Mouse (Mus musculus) liver, embryonic 15.5 days (tissue): ENCODE data around the gene Fam47c. TPM values are rescaled to one million over a fixed set of nuclear protein-coding genes. Genes with fewer than 3 reads are reported as not detected.

ENCODE experiments used
- ATAC-seq: fragments of 200-750 bp; cut with Nextera tagmentation; 2 replicates; pipeline ENCODE4 v1.8.0; 2017; ENCODE audit warnings: moderate number of reproducible peaks, mild to moderate bottlenecking, moderate library complexity; ENCODE audit not compliant: insufficient read depth
- H3K27ac ChIP-seq: fragments of 300-500 bp; sonication (generic); replicated peaks from 2 replicates; pipeline ENCODE4 v1.5.1; 2015; ENCODE audit warnings: mild to moderate bottlenecking, inconsistent platforms
- H3K27me3 ChIP-seq: fragments of 300-500 bp; sonication (generic); 2 replicates; pipeline ENCODE4 v1.6.1; 2015; ENCODE audit warnings: mild to moderate bottlenecking, inconsistent platforms
- H3K36me3 ChIP-seq: fragments of 300-500 bp; sonication (generic); replicated peaks from 2 replicates; pipeline ENCODE4 v1.6.1; 2015; ENCODE audit warnings: moderate library complexity, mild to moderate bottlenecking, inconsistent platforms
- H3K4me1 ChIP-seq: fragments of 300-500 bp; sonication (generic); replicated peaks from 2 replicates; pipeline ENCODE4 v1.6.1; 2015; ENCODE audit warnings: inconsistent platforms
- H3K4me2 ChIP-seq: fragments of 300-500 bp; sonication (generic); 2 replicates; pipeline ENCODE4 v1.6.1; 2015; ENCODE audit warnings: moderate library complexity, mild to moderate bottlenecking, inconsistent platforms
- H3K4me3 ChIP-seq: fragments of 300-500 bp; sonication (generic); replicated peaks from 2 replicates; pipeline ENCODE4 v1.5.1; 2015; ENCODE audit warnings: mild to moderate bottlenecking, inconsistent platforms
- H3K9ac ChIP-seq: fragments of 300-500 bp; sonication (generic); 2 replicates; pipeline ENCODE4 v1.6.1; 2015; ENCODE audit warnings: moderate library complexity, mild to moderate bottlenecking, inconsistent platforms
- H3K9me3 ChIP-seq: fragments of 300-500 bp; sonication (generic); replicated peaks from 2 replicates; pipeline ENCODE4 v1.6.1; 2016; ENCODE audit warnings: inconsistent platforms
- WGBS: fragments of 180-500 bp; shearing (Covaris S2); methylation state at CpG from one replicate; pipeline ENCODE4 v1.1.7; 2015; ENCODE audit warnings: mixed read lengths; ENCODE audit not compliant: insufficient replicate concordance; 5-methylcytosine and 5-hydroxymethylcytosine counted together
- polyA plus RNA-seq: library from polyadenylated mRNA; unstranded; fragments of >200 nt; fragmentation: Nextera tagmentation; extraction: Ambion mirVana; gene quantifications from 2 replicates; pipeline ENCODE4 v1.2.1, GENCODE M21; 2015

The Fam47c gene
- polyA plus RNA-seq, result not detected in 2 replicates

- Histone ChIP-seq H3K27ac (no peak within 1 kb of the TSS), H3K4me3 (no peak within 1 kb of the TSS), H3K4me1 (no peaks in the 10 kb centered on the region), H3K9me3 (no peaks in the 10 kb centered on the region), H3K4me2 (no peak within 1 kb of the TSS), H3K9ac (no peak within 1 kb of the TSS), H3K27me3 (no peaks in the 10 kb centered on the region), H3K36me3 (no peaks in the 10 kb centered on the region)
- WGBS, result 69% methylated on average over 3 of the region's 3 CpGs
- no peak for ATAC-seq
Measured at GRCm38 (mm10) chrX:78737463-78737862, at the start of gene Fam47c. Gene Fam47c, plus strand, starts transcription at chrX:78737763.

DNA sequence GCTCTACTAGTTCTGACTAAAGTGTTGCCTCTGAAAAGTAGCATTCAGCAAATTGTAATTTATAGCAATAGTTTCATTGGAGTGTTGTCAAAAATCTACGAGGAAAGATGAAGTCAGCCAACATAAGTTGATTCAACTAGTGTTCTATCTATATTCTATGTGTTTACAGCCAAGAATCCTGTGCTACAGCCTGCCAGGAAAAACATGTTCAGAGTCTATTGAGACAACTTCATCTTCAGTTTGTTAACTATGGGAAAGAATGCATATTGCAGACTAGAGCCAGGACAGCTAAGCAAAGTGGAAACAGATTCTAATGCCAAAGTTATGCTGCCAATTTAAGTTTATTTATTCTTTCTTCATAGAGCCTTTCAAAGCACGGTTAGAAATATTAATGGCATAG lies 31.8 kb downstream of the Fam47c start:
- H3K4me3 ChIP-seq, result no peak overlapping the region
- WGBS, result 48% methylated on average over 2 of the region's 2 CpGs
- H3K27me3 ChIP-seq, result no peaks in the 10 kb centered on the region

DNA sequence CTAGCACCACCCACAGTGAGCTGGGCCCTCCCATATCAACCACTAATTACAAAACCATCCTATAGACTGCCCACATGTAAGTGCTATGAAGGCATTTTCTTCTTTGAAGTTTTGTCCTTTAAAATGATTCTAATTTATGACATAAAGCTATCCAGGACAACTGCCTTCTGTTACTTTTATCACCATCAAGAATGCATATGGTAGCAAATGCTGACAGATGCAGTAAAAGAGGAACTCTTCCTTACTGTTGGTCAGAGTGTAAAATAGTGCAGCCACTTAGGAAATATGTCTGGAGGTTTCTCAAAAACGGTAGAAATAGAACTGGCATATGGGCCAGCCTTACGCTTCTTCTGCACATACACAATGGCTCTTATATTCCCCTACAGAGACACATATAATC lies 39.5 kb downstream of the Fam47c start:
- Histone ChIP-seq H3K4me2 (no peak overlapping the region), H3K27me3 (no peaks in the 10 kb centered on the region), H3K27ac (no peak overlapping the region), H3K9me3 (no peaks in the 10 kb centered on the region), H3K9ac (no peak overlapping the region), H3K4me3 (no peak overlapping the region), H3K36me3 (no peaks in the 10 kb centered on the region), H3K4me1 (no peaks in the 10 kb centered on the region)
- no peak for ATAC-seq
- 60% methylated on average over 2 of the region's 2 CpGs for WGBS

More for the DNA sequence above, 31.8 kb downstream of the Fam47c start:
- Histone ChIP-seq H3K27ac (no peak overlapping the region), H3K9ac (no peak overlapping the region), H3K4me2 (no peak overlapping the region), H3K9me3 (no peaks in the 10 kb centered on the region), H3K4me1 (no peaks in the 10 kb centered on the region), H3K36me3 (no peaks in the 10 kb centered on the region)
- no peak for ATAC-seq

Other genes with a start within 250 kb of the Fam47c start
- gene Prrg1, start 153.9 kb upstream of the Fam47c start, polyA plus RNA-seq, result 1.4 and 1.6 TPM in 2 replicates